Comparison of ENCODE assay signal across 8 mouse cellular contexts in the genomic region with DNA sequence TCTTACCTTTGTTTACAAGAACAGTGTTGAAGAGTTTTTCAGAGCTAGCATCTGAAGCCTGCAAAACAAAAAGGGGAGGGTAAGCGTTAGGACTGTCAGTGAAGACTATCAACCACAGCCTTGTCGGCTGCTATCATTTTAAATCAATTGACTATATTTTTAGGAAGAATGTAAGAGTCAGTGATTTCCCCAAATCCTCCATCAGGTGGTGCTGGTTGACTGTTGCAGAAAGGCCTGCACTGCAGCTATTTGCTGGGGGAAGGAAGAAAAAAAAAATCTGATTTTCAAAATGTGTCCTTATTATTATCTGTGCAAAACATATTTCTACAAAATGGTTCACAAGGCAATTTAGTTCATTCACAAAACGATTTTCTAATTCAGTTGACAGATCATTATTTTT.
A peak's percentile ranks its signal among the peaks of the same experiment; 100 is the strongest.
DNase-seq lines count a peak whose midpoint lies in the region; ATAC-seq lines count a peak whose summit lies in the region.

No protein-coding gene starts in this region.

- peaks cover 27% of the 10 kb centered on the region for H3K4me1 ChIP-seq in kidney, embryonic 15.5 days
- peaks cover 59% of the 10 kb centered on the region for H3K4me1 ChIP-seq in embryonic facial prominence, embryonic 13.5 days

- 33% methylated on average over 3 of the region's 3 CpGs for WGBS in kidney, embryonic 15.5 days
- 14% methylated on average over 3 of the region's 3 CpGs for WGBS in embryonic facial prominence, embryonic 13.5 days

- no peak overlapping the region for H3K9ac ChIP-seq in kidney, embryonic 15.5 days
- no peak overlapping the region for H3K9ac ChIP-seq in embryonic facial prominence, embryonic 13.5 days

- H3K36me3 ChIP-seq in kidney, embryonic 15.5 days = peaks cover 7% of the 10 kb centered on the region; the same call in 1 of the 2 replicates
- H3K36me3 ChIP-seq in embryonic facial prominence, embryonic 13.5 days = peaks cover 22% of the 10 kb centered on the region

- no peaks in the 10 kb centered on the region for H3K27me3 ChIP-seq in kidney, embryonic 15.5 days
- H3K27me3 ChIP-seq in embryonic facial prominence, embryonic 13.5 days = no peaks in the 10 kb centered on the region

- no peak for ATAC-seq in kidney, embryonic 15.5 days (replicated peaks; ENCODE audit: low FRiP score)
- ATAC-seq in embryonic facial prominence, embryonic 13.5 days (ENCODE audit: insufficient number of reproducible peaks, insufficient read depth, low FRiP score, low TSS enrichment, low read depth) = no peak
- no peak for ATAC-seq in megakaryocyte, adult 5-6 weeks (ENCODE audit: poor library complexity, severe bottlenecking)

- H3K4me3 ChIP-seq in kidney, embryonic 15.5 days (replicated peaks) = no peak overlapping the region
- peak overlapping the region; percentile 23; the same call in 1 of the 2 replicates for H3K4me3 ChIP-seq in embryonic facial prominence, embryonic 13.5 days

- no peaks in the 10 kb centered on the region for H3K9me3 ChIP-seq in kidney, embryonic 15.5 days (replicated peaks)
- no peaks in the 10 kb centered on the region for H3K9me3 ChIP-seq in embryonic facial prominence, embryonic 13.5 days

- peak; percentile 20 to 41 for DNase-seq in kidney, adult 8-10 months
- DNase-seq in adrenal gland, postnatal 14 days = peak; percentile 72
- DNase-seq in kidney, postnatal 14 days = peak; percentile 64
- DNase-seq in lung, postnatal 14 days = peak; percentile 54
- DNase-seq in telencephalon, adult 2 months (ENCODE audit: low read depth, low spot score) = peak; percentile 59

- no peak overlapping the region for H3K27ac ChIP-seq in kidney, embryonic 15.5 days
- H3K27ac ChIP-seq in embryonic facial prominence, embryonic 13.5 days = no peak overlapping the region

- H3K4me2 ChIP-seq in kidney, embryonic 15.5 days = no peak overlapping the region
- peak overlapping the region; percentile 46 for H3K4me2 ChIP-seq in embryonic facial prominence, embryonic 13.5 days
